Mouse (Mus musculus) bone marrow macrophage, adult 2 months (primary cell): Measurements from ENCODE around the gene Camkmt.

Experiments used
- CTCF ChIP-seq: IDR thresholded peaks from 2 replicates; pipeline ENCODE4 v1.5.1; 2012; ENCODE audit warnings: low read depth, mild to moderate bottlenecking, low read length, moderate library complexity
- POLR2A ChIP-seq: IDR thresholded peaks from 2 replicates; pipeline ENCODE4 v1.6.1; 2012; ENCODE audit warnings: mild to moderate bottlenecking, low read depth, low read length, borderline replicate concordance

DNA sequence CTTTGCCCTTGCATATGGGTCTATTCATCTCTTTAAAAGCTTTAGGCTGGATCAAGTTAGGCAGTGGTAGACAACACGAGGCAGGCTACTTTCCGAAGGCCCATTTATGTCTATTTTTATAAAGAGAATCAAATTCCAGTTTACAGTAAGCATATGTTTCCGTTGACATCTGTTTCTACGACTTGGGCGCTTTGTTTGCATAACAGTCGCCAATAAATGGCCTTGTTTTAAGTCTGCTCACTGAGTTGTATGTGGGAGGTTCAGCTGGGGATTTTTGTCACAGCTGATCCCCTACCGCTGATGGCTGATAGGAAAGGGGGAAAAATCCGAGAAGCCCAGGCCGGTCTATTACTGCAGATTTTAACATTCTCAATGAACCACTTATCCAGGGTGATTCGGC is 285.2 kb downstream of the Camkmt start:
- no peak for TF ChIP-seq CTCF
- no peak for TF ChIP-seq POLR2A
